Mouse (Mus musculus) forebrain, embryonic 11.5 days (tissue): Measurements from ENCODE around the gene Kcnn3. TPM values are rescaled to one million over a fixed set of nuclear protein-coding genes. Genes with fewer than 3 reads are reported as not detected.

ENCODE experiments used
- ATAC-seq: fragments of 200-750 bp; cut with Nextera tagmentation; replicated peaks from 2 replicates; pipeline ENCODE4 v1.8.0; 2017; ENCODE audit warnings: moderate TSS enrichment; ENCODE audit not compliant: low FRiP score
- DNase-seq: peaks from one replicate; pipeline ENCODE4 v3.0.0-alpha.2; 2017; ENCODE audit warnings: low spot score
- H3K27ac ChIP-seq: fragments of 300-500 bp; sonication (generic); 2 replicates; pipeline ENCODE4 v1.5.1; 2014; ENCODE audit warnings: low read depth, low read length
- H3K27me3 ChIP-seq: fragments of 300-500 bp; sonication (generic); 2 replicates; pipeline ENCODE4 v1.6.1; 2014; ENCODE audit warnings: mild to moderate bottlenecking, low read length, mixed read lengths; ENCODE audit not compliant: control insufficient read depth, insufficient read depth
- H3K36me3 ChIP-seq: fragments of 300-500 bp; sonication (generic); 2 replicates; pipeline ENCODE4 v1.6.1; 2014; ENCODE audit warnings: mild to moderate bottlenecking, low read length, moderate library complexity, mixed read lengths; ENCODE audit not compliant: control insufficient read depth, insufficient read depth
- H3K4me1 ChIP-seq: fragments of 300-500 bp; sonication (generic); replicated peaks from 2 replicates; pipeline ENCODE4 v1.6.1; 2014; ENCODE audit warnings: low read length, mixed read lengths; ENCODE audit not compliant: control insufficient read depth, insufficient read depth
- H3K4me2 ChIP-seq: fragments of 300-500 bp; sonication (generic); 2 replicates; pipeline ENCODE4 v1.6.1; 2014; ENCODE audit warnings: low read depth, mild to moderate bottlenecking, low read length, moderate library complexity, mixed read lengths; ENCODE audit not compliant: severe bottlenecking
- H3K4me3 ChIP-seq: fragments of 300-500 bp; sonication (generic); 2 replicates; pipeline ENCODE4 v1.5.1; 2014; ENCODE audit warnings: low read depth, low read length
- H3K9ac ChIP-seq: fragments of 300-500 bp; sonication (generic); 2 replicates; pipeline ENCODE4 v1.6.1; 2014; ENCODE audit warnings: low read length
- H3K9me3 ChIP-seq: fragments of 300-500 bp; sonication (generic); 2 replicates; pipeline ENCODE4 v1.6.1; 2016; ENCODE audit warnings: low read length, mixed read lengths; ENCODE audit not compliant: control insufficient read depth
- WGBS: fragments of 180-500 bp; shearing (Covaris S2); extraction: QIAGEN DNeasy Blood & Tissue Kit; methylation state at CpG from one replicate; pipeline ENCODE4 v1.1.7; 2014; 5-methylcytosine and 5-hydroxymethylcytosine counted together
- polyA plus RNA-seq: library from polyadenylated mRNA; unstranded; fragments of >200 nt; fragmentation: Nextera tagmentation; extraction: Ambion mirVana; gene quantifications from 2 replicates; pipeline ENCODE4 v1.2.1, GENCODE M21; 2014

Kcnn3 gene
- polyA plus RNA-seq, 1 experiment from 2014 or later: 1.8 TPM

GRCm38 (mm10) chr3:89508041-89508440, 11.9 kb upstream of the Kcnn3 start:
- no peak overlapping the region for H3K27ac ChIP-seq
- H3K27me3 ChIP-seq: no peaks in the 10 kb centered on the region; the same call in 1 of the 2 replicates
- ATAC-seq: no peak
- DNase-seq: no peak
- 28% methylated on average over 9 of the region's 9 CpGs for WGBS
- no peak overlapping the region for H3K4me3 ChIP-seq
- H3K4me1 ChIP-seq: 0 out of 2 replicates have a peak, but pooled peaks cover 3% of the 10 kb centered on the region
- H3K9ac ChIP-seq: no peak overlapping the region
- no peaks in the 10 kb centered on the region for H3K36me3 ChIP-seq
- H3K4me2 ChIP-seq: no peak overlapping the region
- H3K9me3 ChIP-seq: no peaks in the 10 kb centered on the region

- Histone ChIP-seq H3K9me3 (no peaks in the 10 kb centered on the region), H3K36me3 (no peaks in the 10 kb centered on the region), H3K27ac (no peak overlapping the region), H3K4me2 (peak overlapping the region; percentile 42), H3K9ac (peak overlapping the region; percentile 14; the same call in 1 of the 2 replicates), H3K27me3 (no peaks in the 10 kb centered on the region; the same call in 1 of the 2 replicates), H3K4me1 (0 out of 2 replicates have a peak, but pooled peaks cover 3% of the 10 kb centered on the region), H3K4me3 (0 out of 2 replicates have a peak overlapping the region, but pooled peaks have one; percentile 6)
- peak; percentile 86 for DNase-seq
- WGBS: 15% methylated on average over 4 of the region's 4 CpGs
- peak; percentile 53; the same call in 1 of the 2 replicates for ATAC-seq
Measured at GRCm38 (mm10) chr3:89510979-89511378, 9.0 kb upstream of the Kcnn3 start.

- Histone ChIP-seq H3K4me3 (0 out of 2 replicates have a peak overlapping the region, but pooled peaks have one; percentile 6), H3K27me3 (no peaks in the 10 kb centered on the region; the same call in 1 of the 2 replicates), H3K4me1 (0 out of 2 replicates have a peak, but pooled peaks cover 3% of the 10 kb centered on the region), H3K36me3 (no peaks in the 10 kb centered on the region), H3K9ac (peak overlapping the region; percentile 14), H3K27ac (no peak overlapping the region), H3K9me3 (peaks cover 1% of the 10 kb centered on the region; the same call in 1 of the 2 replicates), H3K4me2 (peak overlapping the region; percentile 42)
- 12% methylated on average over 15 of the region's 15 CpGs for WGBS
- ATAC-seq (peak; percentile 53; the same call in 1 of the 2 replicates), DNase-seq (peak; percentile 60)
Measured at GRCm38 (mm10) chr3:89511400-89511799, 8.6 kb upstream of the Kcnn3 start.

GRCm38 (mm10) chr3:89512225-89512624, 7.7 kb upstream of the Kcnn3 start:
- H3K9me3 ChIP-seq: peaks cover 4% of the 10 kb centered on the region; the same call in 1 of the 2 replicates

GRCm38 (mm10) chr3:89515444-89515843, 4.5 kb upstream of the Kcnn3 start:
- no peak for DNase-seq
- H3K36me3 ChIP-seq: no peaks in the 10 kb centered on the region
- 81% methylated on average over 11 of the region's 11 CpGs for WGBS
- peaks cover 4% of the 10 kb centered on the region; the same call in 1 of the 2 replicates for H3K9me3 ChIP-seq
- no peak for ATAC-seq
- no peaks in the 10 kb centered on the region; the same call in 1 of the 2 replicates for H3K27me3 ChIP-seq
- H3K4me1 ChIP-seq: 0 out of 2 replicates have a peak, but pooled peaks cover 3% of the 10 kb centered on the region
- H3K9ac ChIP-seq: no peak overlapping the region
- no peak overlapping the region for H3K4me3 ChIP-seq
- no peak overlapping the region for H3K27ac ChIP-seq
- H3K4me2 ChIP-seq: no peak overlapping the region

More at GRCm38 (mm10) chr3:89512225-89512624, 7.7 kb upstream of the Kcnn3 start:
- peak; percentile 67 for DNase-seq
- Histone ChIP-seq H3K27ac (no peak overlapping the region), H3K4me2 (no peak overlapping the region), H3K36me3 (no peaks in the 10 kb centered on the region), H3K9ac (no peak overlapping the region), H3K4me1 (0 out of 2 replicates have a peak, but pooled peaks cover 3% of the 10 kb centered on the region), H3K4me3 (no peak overlapping the region), H3K27me3 (no peaks in the 10 kb centered on the region; the same call in 1 of the 2 replicates)
- no peak for ATAC-seq
- 94% methylated on average over 2 of the region's 2 CpGs for WGBS

GRCm38 (mm10) chr3:89516321-89516720, 3.6 kb upstream of the Kcnn3 start:
- 88% methylated on average over 5 of the region's 5 CpGs for WGBS
- Histone ChIP-seq H3K9me3 (peaks cover 4% of the 10 kb centered on the region; the same call in 1 of the 2 replicates), H3K4me1 (peaks cover 6% of the 10 kb centered on the region; the same call in 1 of the 2 replicates), H3K4me3 (no peak overlapping the region), H3K4me2 (no peak overlapping the region), H3K36me3 (no peaks in the 10 kb centered on the region), H3K9ac (no peak overlapping the region), H3K27ac (no peak overlapping the region), H3K27me3 (no peaks in the 10 kb centered on the region)
- DNase-seq: no peak
- no peak for ATAC-seq

- Histone ChIP-seq H3K9me3 (peaks cover 4% of the 10 kb centered on the region; the same call in 1 of the 2 replicates), H3K4me3 (peak overlapping the region; percentile 31), H3K4me1 (peaks cover 13% of the 10 kb centered on the region), H3K27ac (no peak overlapping the region), H3K9ac (peak overlapping the region; percentile 46), H3K27me3 (peaks cover 7% of the 10 kb centered on the region; the same call in 1 of the 2 replicates), H3K36me3 (no peaks in the 10 kb centered on the region), H3K4me2 (peak overlapping the region; percentile 73)
- 2% methylated on average over 25 of the region's 25 CpGs for WGBS
- DNase-seq: peak; percentile 68
- ATAC-seq: peak; percentile 49
Measured at GRCm38 (mm10) chr3:89520618-89521502, 896 bp downstream of the Kcnn3 start.

GRCm38 (mm10) chr3:89521503-89521854, 1.5 kb downstream of the Kcnn3 start:
- H3K27ac ChIP-seq: no peak overlapping the region
- H3K27me3 ChIP-seq: peaks cover 7% of the 10 kb centered on the region; the same call in 1 of the 2 replicates
- H3K4me3 ChIP-seq: peak overlapping the region; percentile 31
- H3K4me1 ChIP-seq: peaks cover 13% of the 10 kb centered on the region
- ATAC-seq (no peak), DNase-seq (no peak)
- H3K9me3 ChIP-seq: peaks cover 3% of the 10 kb centered on the region; the same call in 1 of the 2 replicates
- peak overlapping the region; percentile 73 for H3K4me2 ChIP-seq
- peak overlapping the region; percentile 27 for H3K9ac ChIP-seq
- no peaks in the 10 kb centered on the region for H3K36me3 ChIP-seq
- 2% methylated on average over 7 of the region's 7 CpGs for WGBS
